Comparison of ENCODE assay signal across 41 mouse cellular contexts in the genomic region with DNA sequence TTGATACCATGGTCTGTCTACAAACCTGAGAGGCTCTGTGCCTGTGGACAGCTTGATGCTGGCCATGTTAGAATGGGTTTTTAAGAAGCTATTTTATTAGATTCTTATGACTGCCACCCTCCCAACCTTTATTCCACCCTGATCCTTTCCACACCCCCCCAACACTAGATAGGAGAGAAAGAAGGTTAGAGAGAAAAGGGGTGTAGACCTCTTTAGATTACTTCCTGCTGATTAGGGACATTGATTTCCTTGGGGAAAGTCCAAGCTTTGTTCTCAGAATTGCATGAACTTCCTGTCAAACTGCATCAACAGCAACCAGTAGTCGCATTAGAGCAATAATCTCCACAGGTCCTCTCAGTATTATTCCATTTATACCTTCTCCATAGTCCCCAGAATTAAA. TPM values are rescaled to one million over a fixed set of nuclear protein-coding genes. Genes with fewer than 3 reads are reported as not detected.
"Had no signal": no experiment of that assay in that cellular context is flagged by ENCODE, and none has a peak within 500 bp of the region (broad histone marks: within the 10 kb centered on the region; RNA-seq: fewer than 3 reads in every experiment).

No protein-coding gene starts in this region.

- DNase-seq: heart, adult 18-20 months; heart, adult 2 months; heart, postnatal 10 days; heart, postnatal 14 days; heart, postnatal 4 days; kidney, adult 11 months; kidney, adult 18-20 months; kidney, adult 2 months; kidney, adult 8-10 months; kidney, adult 9 months; kidney, postnatal 10 days; kidney, postnatal 14 days; kidney, postnatal 25 days; kidney, postnatal 36 days; kidney, postnatal 4 days; layer of hippocampus, adult 9-11 months; layer of hippocampus, postnatal 36 days had no signal

- H3K9ac ChIP-seq: heart, embryonic 12.5 days; heart, embryonic 13.5 days; heart, embryonic 15.5 days; hindbrain, embryonic 12.5 days; hindbrain, embryonic 13.5 days; hindbrain, embryonic 14.5 days; hindbrain, embryonic 15.5 days; kidney, embryonic 15.5 days had no signal

- H3K9me3 ChIP-seq: heart, embryonic 10.5 days; heart, embryonic 12.5 days; heart, embryonic 13.5 days; heart, embryonic 15.5 days; hindbrain, embryonic 10.5 days; hindbrain, embryonic 12.5 days; hindbrain, embryonic 13.5 days; hindbrain, embryonic 15.5 days; kidney, embryonic 15.5 days had no signal

- H3K27ac ChIP-seq: heart, adult 2 months; heart, embryonic 10.5 days; heart, embryonic 13.5 days; heart, embryonic 15.5 days; hindbrain, embryonic 10.5 days; hindbrain, embryonic 12.5 days; hindbrain, embryonic 13.5 days; hindbrain, embryonic 14.5 days; hindbrain, embryonic 15.5 days; hindbrain, postnatal 0 days; kidney, embryonic 15.5 days; kidney, postnatal 0 days; layer of hippocampus, adult 2 months; left cerebral cortex, adult 2 months had no signal

- H3K4me3 ChIP-seq: heart, adult 2 months; heart, embryonic 10.5 days; heart, embryonic 12.5 days; heart, embryonic 13.5 days; heart, embryonic 15.5 days; hindbrain, embryonic 10.5 days; hindbrain, embryonic 12.5 days; hindbrain, embryonic 13.5 days; hindbrain, embryonic 15.5 days; kidney, embryonic 15.5 days; layer of hippocampus, adult 2 months; left cerebral cortex, adult 2 months had no signal

- ATAC-seq: hindbrain, embryonic 16.5 days; hindbrain, postnatal 0 days; inflammation-experienced regulatory T-cells, adult 6 months had no signal

- H3K27me3 ChIP-seq: hindbrain, embryonic 15.5 days; kidney, embryonic 15.5 days had no signal

- H3K4me2 ChIP-seq: heart, embryonic 11.5 days; heart, embryonic 12.5 days; heart, embryonic 13.5 days; heart, embryonic 15.5 days; hindbrain, embryonic 12.5 days; hindbrain, embryonic 13.5 days; hindbrain, embryonic 14.5 days; hindbrain, embryonic 15.5 days; kidney, embryonic 15.5 days had no signal

- H3K36me3 ChIP-seq: heart, embryonic 10.5 days; heart, embryonic 12.5 days; heart, embryonic 13.5 days; heart, embryonic 15.5 days; hindbrain, embryonic 10.5 days; hindbrain, embryonic 12.5 days; hindbrain, embryonic 13.5 days; hindbrain, embryonic 15.5 days; kidney, embryonic 15.5 days had no signal

- H3K4me1 ChIP-seq: heart, embryonic 10.5 days; heart, embryonic 12.5 days; heart, embryonic 15.5 days; hindbrain, embryonic 15.5 days; kidney, embryonic 15.5 days had no signal

RNA-seq across cellular contexts. Expression of a gene that starts 57.4 kb away (rescaled TPM):
- total RNA-seq: heart, adult 8-10 months; heart, postnatal 25 days; hematopoietic stem cell, adult 5-6 weeks; hindbrain, postnatal 0 days had no signal
- polyA plus RNA-seq: heart, adult 2 months; heart, embryonic 16.5 days; hindbrain, embryonic 11.5 days; hindbrain, embryonic 12.5 days; hindbrain, embryonic 13.5 days; hindbrain, embryonic 14.5 days; kidney, adult 2 months; kidney, embryonic 14.5 days; kidney, embryonic 15.5 days; kidney, postnatal 0 days; large intestine, adult 2 months had no signal
